Mouse (Mus musculus) liver, postnatal 0 days (tissue): ENCODE results near the gene Ptprf.

Source experiments
- CTCF ChIP-seq: sonication (generic); IDR thresholded peaks from 2 replicates; pipeline ENCODE4 v1.5.1; 2016; ENCODE audit warnings: antibody characterized with exemption, low read depth
- EP300 ChIP-seq: IDR thresholded peaks from 2 replicates; pipeline ENCODE4 v1.6.1; 2016; ENCODE audit warnings: antibody characterized with exemption, low read depth, mild to moderate bottlenecking

- TF ChIP-seq CTCF (no peak), EP300 (no peak)
Measured at GRCm38 (mm10) chr4:118233886-118234285, 57.3 kb downstream of the Ptprf start.
